Mouse (Mus musculus) thymus, postnatal 14 days (tissue): ENCODE data around the gene Slc25a33.
"Not testable (repeated sequence)": the region's sequence is repeated elsewhere in the genome, so short reads cannot be mapped to it uniquely, and the experiment has no call there.

Source experiments
- DNase-seq: peaks from one replicate; pipeline ENCODE4 v3.0.0; 2021

Gene Slc25a33

GRCm38 (mm10) chr4:149752124-149752799, 21.8 kb downstream of the Slc25a33 start:
- DNase-seq = peak; percentile 51

GRCm38 (mm10) chr4:149750671-149751070, 23.4 kb downstream of the Slc25a33 start:
- no peak for DNase-seq

GRCm38 (mm10) chr4:149749663-149750015, 24.4 kb downstream of the Slc25a33 start:
- DNase-seq = not testable (repeated sequence)

- no peak for DNase-seq
Observed at GRCm38 (mm10) chr4:149749003-149749662, 24.9 kb downstream of the Slc25a33 start.

- no peak for DNase-seq
Observed at GRCm38 (mm10) chr4:149744119-149744518, 30.0 kb downstream of the Slc25a33 start.

GRCm38 (mm10) chr4:149742011-149742530, 32.0 kb downstream of the Slc25a33 start:
- no peak for DNase-seq

- DNase-seq = no peak
Observed at GRCm38 (mm10) chr4:149740301-149740700, 33.8 kb downstream of the Slc25a33 start.

GRCm38 (mm10) chr4:149739478-149739877, 34.6 kb downstream of the Slc25a33 start:
- no peak for DNase-seq

- peak; percentile 97 for DNase-seq
Observed at GRCm38 (mm10) chr4:149737383-149738324, 36.4 kb downstream of the Slc25a33 start, which contains the start of gene Tmem201. TSS of gene Tmem201 (minus strand) at chr4:149738044.

GRCm38 (mm10) chr4:149736581-149736980, 37.5 kb downstream of the Slc25a33 start:
- DNase-seq = no peak

- DNase-seq = no peak
Observed at GRCm38 (mm10) chr4:149735624-149736250, 38.3 kb downstream of the Slc25a33 start.

GRCm38 (mm10) chr4:149734730-149735475, 39.2 kb downstream of the Slc25a33 start:
- no peak for DNase-seq

GRCm38 (mm10) chr4:149734246-149734645, 39.8 kb downstream of the Slc25a33 start:
- DNase-seq = no peak

- no peak for DNase-seq
Observed at GRCm38 (mm10) chr4:149733748-149734147, 40.3 kb downstream of the Slc25a33 start.

- no peak for DNase-seq
Observed at GRCm38 (mm10) chr4:149732800-149733199, 41.3 kb downstream of the Slc25a33 start.

- DNase-seq = no peak
Observed at GRCm38 (mm10) chr4:149732313-149732712, 41.8 kb downstream of the Slc25a33 start.

- no peak for DNase-seq
Observed at GRCm38 (mm10) chr4:149730827-149731226, 43.2 kb downstream of the Slc25a33 start.

GRCm38 (mm10) chr4:149728810-149729209, 45.3 kb downstream of the Slc25a33 start:
- no peak for DNase-seq

GRCm38 (mm10) chr4:149727636-149728035, 46.4 kb downstream of the Slc25a33 start:
- no peak for DNase-seq

- peak; percentile 77 for DNase-seq
Observed at GRCm38 (mm10) chr4:149725661-149726350, 48.3 kb downstream of the Slc25a33 start.

- no peak for DNase-seq
Observed at GRCm38 (mm10) chr4:149724916-149725470, 49.1 kb downstream of the Slc25a33 start.
